Mouse (Mus musculus): Measurements from ENCODE around the gene 4930412O13Rik.
A peak's percentile ranks its signal among the peaks of the same experiment; 100 is the strongest.

Gene 4930412O13Rik

DNA sequence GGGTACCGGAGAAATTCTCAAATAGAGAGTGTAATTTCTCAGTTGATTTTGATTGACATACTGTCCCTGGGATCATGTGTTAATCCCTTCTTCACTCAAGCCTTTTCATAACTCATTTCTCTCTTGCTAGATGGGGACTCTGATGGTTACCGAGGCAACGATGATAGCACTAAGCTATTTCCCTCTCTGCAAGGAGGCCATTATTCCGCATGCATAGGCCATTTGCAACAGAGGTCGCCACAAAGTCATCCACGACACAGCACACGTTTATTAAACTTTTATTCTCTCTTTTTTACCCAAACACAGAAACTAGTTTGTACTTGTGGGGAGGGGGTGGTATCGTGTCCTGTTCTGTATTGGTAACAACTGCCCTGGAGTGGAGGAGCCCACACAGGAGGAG lies 16.8 kb downstream of the 4930412O13Rik start:
- DNase-seq (ENCODE audit: low read depth, low spot score): no peak

DNA sequence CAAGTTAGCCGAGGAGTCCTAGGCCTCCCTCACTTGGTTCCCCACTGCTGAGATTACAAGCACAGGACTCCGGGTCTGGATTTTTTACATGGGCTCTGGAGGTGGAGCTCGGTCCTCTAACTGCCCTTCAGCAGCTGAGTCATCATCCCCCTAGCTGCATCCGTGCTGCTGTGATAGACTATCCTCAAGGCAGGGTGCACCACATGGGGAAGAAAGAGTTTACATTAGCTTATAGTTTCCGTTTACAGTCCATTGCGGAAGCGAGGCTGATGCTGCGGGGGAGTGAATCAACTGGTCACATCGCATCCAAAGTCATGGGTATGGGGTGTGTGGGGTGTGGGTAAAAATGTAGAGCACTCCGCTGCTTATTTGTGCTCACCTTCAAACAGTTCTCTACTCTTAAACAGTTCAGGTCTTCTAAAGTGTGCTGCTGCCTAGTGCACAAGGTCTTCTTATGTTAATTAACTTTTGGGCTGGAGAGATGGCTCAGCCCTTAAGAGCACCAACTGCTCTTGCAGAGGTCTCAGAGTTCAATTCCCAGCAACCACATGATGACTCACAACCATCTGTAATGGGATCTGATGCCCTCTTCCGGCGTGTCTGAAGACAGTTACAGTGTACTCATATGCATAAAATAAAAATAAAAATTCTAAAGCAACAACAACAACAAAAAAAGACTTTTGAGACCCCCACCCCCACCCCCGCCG lies 23.0 kb downstream of the 4930412O13Rik start:
- DNase-seq (ENCODE audit: low read depth, low spot score): no peak

DNA sequence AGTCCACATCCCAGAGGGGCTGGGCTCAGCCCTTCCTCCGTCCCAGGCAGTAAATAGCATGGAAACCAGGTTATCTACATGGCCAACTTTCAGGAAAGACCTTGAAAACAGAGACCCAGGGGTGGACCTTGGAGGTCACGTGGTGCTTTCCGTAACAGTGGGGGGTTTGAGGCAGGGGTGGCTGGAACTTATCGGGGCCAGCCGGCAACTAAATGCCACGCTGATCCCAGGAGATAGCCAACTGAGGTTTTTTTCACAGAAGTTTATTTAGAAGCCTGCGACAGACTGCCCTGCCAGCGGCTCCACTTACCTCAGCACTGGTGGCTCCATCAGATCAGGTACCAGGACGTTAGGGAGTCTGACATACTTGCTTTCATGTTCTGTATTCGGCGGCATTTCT lies 24.9 kb downstream of the 4930412O13Rik start:
- no peak for DNase-seq (ENCODE audit: low read depth, low spot score)

DNA sequence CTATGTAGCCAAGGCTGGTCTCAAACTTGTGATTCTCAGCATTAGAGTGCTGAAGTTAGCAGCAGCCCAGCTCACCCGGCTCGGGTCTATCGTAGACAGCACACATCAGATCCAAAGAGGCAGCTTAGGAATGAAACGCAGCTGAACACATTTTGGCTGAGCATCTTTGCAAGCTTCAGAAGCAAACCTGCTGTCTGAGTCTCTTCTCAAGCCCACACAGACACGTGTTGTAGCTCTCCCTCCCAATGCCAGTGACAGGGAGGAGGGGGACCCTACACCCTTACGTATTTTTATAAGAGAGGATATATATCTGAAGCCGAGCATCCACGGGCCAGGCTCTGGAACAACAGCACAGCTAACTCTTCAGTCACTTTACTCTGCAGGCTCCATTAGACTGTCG lies 36.5 kb downstream of the 4930412O13Rik start:
- DNase-seq (ENCODE audit: low read depth, low spot score): peak; percentile 32

DNA sequence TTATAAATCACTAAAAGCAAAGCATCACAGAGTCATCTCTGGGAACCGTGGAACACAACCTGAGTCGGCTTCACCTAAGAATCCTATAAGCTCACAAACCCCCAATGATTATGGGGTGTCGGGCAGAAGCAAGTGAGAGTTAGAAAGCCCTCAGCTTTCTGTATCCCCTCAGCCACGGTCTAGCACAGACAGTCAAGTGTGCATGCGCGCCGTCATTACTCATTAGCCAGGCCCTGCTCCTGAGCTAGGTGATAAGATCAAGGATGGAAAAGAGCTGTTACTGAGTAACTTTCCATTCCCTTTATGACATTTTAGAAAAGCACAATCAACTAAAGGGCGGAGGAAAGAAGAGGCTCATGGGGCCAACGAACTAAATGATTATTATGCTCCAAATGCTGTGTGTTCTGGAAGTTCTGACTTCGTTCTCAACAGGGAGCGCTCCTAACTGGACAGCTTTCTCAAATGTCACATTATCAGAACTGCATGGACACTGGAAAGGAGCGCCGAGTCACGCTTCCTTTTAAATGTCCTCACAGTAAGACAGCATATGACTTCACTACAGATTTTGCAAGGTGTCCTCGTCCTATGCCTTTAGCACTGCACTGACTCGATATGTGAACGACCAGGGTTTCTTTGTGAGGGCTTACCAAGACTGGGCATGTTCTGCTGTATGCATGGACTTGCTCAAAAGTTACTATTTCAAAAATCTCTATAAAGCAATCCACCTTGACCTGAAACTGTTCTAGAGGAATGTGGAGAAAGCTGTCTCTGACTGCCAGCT lies 37.8 kb downstream of the 4930412O13Rik start:
- DNase-seq (ENCODE audit: low read depth, low spot score): no peak

DNA sequence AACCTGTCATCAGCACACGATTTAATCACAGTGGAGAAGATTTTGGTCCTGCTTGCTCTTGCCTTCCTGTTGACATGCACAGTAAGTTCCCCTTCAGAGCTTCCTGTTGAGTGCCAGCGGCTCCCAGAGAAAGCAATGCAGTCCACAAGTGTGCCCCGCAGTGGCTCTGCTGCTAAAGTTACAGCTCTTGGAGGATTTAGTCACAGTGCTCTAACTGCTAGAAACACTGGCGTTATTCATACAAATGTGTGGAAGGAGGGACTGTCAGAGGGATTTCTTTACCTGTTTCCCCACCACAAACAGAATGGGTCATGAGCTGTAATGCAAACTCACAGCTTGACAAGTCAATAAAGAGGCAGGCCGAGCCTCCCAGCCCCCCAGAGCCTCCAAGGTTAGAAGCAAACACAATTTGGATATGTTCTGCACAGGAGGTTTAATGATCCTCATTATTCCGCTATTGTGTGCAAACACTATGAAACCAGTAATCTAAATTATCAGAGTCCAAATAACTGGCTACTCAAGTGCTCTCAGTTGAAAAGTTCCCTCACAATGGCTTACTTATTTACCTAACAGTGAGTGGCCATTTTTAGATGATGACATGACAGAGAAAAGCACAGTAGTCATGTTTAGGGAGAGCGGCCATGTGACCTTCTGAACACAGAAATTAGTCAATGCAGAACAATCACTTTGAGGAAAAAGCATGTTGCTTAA lies 45.3 kb downstream of the 4930412O13Rik start:
- no peak for DNase-seq (ENCODE audit: low read depth, low spot score)

DNA sequence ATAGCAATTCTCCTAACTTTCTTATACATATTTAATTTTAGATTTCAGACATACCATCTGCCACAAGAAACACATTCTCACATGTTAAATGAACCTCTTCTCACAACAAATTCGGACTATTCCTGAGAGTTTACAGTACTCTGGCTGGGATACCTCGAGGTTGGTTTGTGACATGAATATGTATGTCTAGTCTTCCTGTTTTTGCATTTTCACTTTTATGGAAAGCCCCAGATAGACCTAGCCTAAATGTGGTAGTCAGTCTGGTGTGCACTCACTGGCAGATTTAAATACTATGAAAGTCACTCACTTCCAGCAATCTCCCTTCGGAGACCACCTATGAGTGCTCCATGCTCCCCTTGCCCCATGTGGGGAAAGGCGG lies 45.8 kb downstream of the 4930412O13Rik start:
- no peak for DNase-seq (ENCODE audit: low read depth, low spot score)
